Mouse (Mus musculus) lung, postnatal 4 days (tissue): ENCODE data around the gene E330009J07Rik.

Source experiments
- DNase-seq, 2 experiments: peaks; one replicate each; pipeline ENCODE4 v3.0.0; 2021

E330009J07Rik gene

DNA sequence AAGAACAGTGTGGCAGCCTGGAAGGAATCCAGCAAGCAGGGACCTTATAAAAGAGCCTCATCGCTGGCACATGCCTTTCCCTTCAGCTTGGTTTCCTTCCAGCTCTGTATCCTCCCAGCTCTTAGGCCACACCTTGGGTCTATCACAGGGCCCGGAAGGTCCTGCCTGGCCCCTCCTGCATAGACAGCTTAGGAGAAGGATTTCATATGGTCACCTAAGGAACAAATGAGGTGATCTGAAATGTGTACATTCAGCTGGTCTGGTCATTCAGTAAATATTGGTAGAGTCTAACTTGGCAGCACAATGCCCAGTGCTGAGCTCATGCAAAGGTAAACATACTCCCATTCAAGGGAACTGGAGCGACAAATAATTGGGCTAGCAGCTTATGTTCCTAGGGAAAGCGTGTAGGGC, 6.4 kb downstream of the E330009J07Rik start:
- peak; percentile 18 to 38 for DNase-seq

DNA sequence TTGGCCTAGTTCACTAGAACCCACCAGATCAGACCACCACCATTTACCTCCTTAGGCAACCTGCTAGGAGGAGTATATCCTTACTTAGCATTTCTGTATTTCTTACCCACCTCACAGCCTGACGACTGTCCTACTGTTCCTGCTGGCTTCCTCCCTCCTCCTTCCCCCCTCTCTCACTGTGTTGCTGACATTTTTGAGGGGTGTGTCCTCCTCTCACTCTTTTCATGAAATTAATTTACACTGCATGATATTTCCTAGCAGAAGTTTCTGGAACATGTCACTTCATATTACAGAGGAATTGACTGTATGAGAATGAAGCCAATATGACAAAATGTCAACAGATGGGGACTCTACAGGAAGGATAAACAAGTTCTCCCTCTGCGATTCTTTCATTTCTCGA, 7.2 kb downstream of the E330009J07Rik start:
- no peak for DNase-seq

DNA sequence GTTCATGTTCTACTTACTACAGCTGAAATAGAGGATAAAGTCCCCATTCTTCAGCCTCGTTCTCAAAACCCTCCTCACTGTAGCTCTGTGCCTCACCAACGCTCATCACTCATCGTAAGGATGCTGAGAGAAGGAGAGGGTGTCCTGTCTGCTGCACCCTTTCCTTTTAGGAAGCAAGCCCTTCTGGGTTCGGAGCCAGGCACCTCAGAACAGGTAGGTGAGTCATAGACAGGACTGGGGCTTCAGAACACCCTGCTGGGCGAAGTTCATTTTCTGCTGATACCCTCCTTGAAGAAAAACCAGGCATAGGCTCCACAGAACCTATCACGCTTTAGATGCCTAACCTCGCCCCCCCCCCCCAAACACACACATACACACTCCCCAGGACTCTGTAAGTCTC, 8.5 kb downstream of the E330009J07Rik start:
- DNase-seq = no peak

DNA sequence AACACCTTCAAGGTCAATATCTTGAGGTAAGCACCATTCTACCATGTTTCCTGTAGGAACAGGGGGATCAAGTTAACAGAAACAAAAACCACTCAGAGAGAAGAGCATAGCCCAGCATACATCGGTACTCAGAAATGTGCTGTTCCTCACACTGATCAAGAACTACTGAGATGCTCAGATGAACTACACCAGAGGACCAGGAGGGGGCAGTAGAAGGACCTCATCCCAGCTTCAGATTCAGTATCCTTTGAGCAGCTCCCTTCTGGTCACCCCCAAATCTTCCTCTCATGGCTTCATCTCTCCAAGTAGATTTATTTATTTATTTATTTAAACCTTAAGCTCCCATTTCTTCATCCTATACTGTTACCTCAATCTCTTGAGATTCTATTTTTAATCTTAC, 12.2 kb downstream of the E330009J07Rik start:
- DNase-seq = peak in 1 of 2 experiments; percentile 61

DNA sequence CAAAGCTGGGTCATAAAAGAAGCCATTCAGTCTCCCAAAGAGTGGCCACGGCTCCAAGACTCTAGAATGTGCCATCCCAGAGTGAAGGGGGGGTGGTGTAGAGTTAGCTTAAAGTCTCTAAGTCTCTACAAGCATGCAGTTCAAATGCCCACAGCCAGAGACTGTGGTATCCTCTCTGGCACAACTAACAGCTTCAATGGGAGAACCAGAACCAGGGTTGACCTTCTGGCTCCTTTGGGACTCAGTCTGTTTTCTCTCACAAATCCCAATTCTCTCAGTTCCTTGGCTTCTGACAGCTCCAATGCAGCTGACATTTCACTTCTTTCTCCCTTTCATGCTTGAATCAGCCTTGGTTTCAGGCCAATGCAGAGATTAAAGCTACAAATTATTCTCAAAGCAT, 12.9 kb downstream of the E330009J07Rik start:
- DNase-seq = no peak

DNA sequence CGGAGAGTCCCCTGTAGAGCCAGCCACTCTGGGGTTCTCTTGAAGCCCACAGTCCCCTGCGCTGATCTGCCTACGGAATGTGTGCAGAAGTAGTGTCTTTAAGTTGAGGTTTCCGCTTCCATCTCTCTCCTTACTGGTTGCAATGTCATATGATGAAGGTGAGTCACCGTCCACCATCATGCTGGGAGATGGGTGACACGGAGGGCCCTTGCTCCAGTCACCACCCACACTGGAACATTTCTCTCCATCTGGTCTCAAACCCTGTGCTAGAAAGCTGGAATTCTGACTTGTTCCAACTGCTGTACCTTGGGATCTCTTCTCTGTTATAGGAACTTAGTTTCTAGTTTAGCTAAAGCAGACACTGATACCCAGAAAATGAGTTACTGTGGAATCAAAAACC, 14.8 kb downstream of the E330009J07Rik start:
- no peak for DNase-seq

DNA sequence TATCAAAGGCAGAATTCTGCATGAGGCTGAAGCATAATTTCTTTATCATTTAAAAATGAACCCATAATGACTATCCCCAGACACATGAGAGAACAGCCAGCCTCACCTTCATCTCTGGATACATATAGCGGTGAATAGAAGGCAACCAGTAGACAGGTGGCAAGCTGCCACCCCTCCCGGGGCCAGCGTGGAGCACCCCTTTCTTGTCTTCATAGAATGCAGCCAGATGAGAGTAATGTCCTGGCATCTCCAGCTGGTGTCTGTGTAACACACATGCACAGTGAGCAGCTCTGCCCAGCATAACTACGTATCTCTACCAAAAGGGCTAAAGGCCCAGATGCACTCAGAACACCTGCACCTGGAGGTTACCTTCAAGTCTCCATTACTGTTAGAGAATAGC, 17.5 kb downstream of the E330009J07Rik start:
- DNase-seq = no peak

DNA sequence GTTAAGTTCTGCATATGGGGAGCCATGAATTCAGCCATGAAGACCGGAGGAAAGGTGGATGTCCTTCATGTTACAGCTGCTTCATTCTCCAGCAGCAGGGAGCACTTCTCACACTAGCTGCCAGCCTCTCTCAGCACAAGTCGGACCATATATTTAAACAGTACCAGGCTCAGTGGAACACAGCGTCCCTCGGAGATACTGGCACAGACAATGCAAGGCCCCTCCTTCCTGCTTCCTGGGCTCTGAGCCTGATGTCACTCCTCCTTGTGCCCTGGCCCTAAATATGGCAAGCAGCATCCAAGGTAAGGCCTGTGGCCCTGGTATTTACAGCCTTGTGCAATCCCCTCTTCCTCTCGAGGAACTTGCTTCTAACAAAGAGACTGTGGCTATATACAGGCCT, 20.1 kb downstream of the E330009J07Rik start:
- DNase-seq = no peak

DNA sequence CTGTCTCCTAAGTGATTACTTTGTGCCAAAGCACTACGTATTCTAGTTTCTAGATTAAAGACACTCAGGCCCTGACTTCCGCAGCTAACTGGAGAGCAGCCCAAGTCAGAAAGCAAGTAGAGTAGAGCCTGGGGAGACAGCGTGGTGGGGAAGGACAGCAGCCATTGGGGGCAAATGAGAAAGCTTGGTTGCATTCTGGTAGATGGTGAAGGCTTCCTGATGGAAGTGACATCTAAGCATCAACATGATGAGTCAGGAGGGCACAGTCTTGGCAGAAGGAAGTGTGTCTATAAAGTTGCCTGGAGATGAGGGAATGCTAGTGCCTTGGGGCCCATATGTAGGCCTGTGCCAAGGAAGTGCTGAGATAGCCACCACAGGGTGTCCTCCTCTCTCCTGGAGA, 22.4 kb downstream of the E330009J07Rik start:
- DNase-seq = no peak

DNA sequence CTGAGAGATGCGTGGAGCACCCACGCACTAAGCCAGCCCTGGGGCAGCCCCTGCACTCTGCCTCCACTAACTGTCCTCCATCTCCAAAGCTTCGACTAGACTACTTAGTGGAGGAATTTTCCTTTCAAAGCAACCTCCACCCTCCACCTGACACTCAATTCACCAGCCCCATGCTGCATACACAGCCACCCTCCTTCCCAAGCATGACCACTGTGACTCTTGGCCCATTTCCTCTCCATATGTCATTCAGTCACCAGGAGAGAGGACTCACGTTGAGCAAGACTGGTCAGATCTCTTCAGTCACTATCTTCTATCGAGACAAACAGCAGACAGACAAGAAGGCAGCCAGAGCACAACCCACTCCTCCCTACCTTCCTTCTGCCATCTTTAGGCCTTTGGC, 22.9 kb downstream of the E330009J07Rik start:
- DNase-seq = no peak

DNA sequence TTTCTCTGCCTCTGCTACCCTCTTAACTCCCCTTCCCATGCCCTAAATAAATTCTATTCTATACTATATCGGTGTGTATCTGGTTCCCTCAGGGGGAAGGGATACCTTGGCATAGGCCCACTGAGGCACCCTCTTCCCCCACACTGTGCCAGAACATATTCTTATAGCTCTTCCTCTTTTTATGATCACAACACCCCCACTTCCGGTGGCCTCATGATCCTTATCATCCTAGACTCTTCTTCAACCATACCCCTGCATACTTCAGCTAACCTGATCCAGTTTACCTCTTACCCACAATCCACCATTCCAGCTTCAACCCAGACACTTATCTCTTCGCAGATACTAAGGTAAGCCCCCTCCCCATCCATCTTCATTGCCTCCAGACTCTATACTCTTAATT, 24.9 kb downstream of the E330009J07Rik start:
- DNase-seq = no peak

DNA sequence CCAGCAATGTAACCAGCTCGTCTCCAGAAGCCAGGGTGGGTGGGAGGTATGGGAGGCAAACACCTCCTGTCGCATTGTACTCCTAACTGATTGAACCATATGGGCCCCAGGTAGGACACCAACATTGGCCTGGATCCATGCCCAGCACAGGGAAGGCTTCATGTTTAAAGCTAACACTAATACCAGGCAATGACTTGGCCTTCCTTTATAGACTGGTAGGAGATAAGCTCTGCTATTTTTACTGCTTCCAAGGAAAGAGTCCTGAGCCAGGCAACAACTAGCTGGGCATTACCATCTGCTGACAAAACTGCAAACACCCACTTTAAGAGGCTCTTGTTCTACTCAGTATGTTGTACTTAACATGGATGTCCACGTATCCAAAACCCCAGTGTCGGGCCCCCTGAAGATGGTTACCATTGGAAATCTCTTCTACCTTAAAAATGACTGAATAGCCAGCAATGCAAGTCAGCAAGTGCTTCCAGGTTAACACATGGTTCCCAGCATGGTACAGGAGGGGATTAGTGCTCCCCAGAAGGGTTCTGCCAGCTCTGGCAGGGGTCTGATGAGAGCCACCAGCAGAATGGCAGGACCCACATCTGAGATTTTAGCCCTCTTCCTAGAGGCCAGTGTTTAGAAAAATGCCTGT, 32.2 kb downstream of the E330009J07Rik start:
- DNase-seq = no peak

DNA sequence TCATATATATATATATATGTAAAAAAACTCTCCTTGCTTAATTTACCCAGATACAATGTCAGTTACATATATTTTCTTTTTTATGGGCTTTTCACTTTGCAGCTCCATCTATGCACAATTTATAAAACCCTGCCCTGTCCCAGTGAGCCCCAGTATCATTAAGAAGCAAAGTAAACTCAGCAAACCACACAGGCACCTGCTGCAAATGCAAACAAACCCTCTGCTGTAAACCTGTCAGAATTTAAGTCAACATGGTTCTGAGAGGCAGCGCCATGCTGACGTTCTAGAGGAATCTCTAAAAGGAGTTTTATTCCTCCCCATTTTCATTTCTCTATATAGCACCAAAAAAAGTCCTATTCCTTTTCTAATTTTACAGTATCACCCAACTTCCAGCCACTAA, 33.9 kb downstream of the E330009J07Rik start:
- no peak for DNase-seq

DNA sequence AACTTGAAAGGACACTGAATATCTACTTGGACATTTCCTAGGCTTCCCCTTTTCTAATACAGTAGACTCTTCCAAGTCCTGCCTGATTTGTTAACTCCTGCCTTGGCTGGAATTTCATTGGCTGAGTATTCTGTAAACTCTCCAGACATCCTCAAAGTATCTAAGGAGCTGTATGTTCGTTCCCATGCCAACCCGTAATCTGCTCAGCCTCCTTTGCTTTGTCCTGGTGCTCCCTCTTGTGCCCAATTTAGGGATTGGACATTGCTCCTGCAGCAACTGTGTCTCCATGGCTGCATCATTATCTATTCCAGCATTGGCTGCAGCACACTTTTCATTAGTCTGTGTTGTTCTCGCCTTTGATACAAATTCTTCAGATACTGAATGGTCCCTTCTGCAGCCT, 42.7 kb downstream of the E330009J07Rik start:
- peak; percentile 67 to 80 for DNase-seq

DNA sequence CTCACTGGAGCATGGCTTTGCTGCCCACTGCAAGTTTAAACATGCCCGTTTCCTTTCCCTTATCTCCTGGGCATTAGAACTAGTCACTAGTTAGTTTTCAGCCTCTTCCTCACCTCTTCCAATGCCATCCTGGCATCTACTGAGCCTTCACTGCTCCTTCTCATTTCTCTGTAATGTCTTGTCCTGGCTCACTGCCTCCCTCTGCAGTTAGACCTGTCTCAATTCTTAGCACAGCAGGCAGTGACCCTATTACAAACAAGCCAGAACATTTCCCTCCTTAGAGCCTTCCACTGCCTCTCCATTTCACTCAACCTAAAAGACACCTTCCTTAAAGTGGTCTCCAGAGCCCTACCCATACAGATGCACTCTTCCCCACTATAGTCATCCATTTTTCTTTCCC, 45.0 kb downstream of the E330009J07Rik start:
- no peak for DNase-seq

DNA sequence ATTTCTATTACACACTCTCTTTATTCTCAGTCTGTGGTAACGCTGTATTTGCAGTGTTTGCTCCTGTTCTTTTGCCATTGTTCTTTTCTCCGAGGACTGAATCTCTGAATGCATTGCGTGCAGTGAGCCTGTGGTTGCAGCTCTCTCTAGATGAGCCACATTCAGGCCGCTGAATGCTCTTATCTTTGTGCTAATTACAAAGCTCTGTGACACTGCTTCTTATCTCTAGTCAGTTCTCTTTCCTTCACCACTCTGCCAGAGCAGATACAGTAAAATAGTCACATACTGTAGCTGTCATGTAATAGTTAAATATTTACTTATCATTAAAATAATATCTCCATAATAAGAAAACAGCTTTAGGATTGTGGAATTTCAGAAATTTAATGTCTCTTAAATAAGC, 47.3 kb downstream of the E330009J07Rik start:
- DNase-seq = no peak

DNA sequence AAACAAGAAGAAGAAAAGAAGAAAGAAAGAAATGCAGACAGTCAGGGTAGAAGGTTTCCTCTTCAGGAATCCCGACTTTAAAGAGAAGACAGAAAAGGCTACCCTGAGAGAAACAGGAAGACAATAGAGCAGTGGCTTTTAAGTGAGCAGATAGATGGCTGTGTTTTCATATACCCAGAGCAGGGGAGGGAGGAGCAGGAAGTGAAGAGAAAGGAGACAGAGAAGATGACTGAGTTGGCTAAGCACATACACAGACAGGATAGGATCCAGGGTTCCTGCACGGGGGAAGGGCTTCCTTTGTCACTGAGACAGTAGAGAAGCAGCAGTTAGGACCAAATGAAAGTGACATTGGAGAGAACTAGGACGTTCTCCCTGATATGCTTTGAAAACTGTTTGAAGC, 50.3 kb downstream of the E330009J07Rik start:
- no peak for DNase-seq

DNA sequence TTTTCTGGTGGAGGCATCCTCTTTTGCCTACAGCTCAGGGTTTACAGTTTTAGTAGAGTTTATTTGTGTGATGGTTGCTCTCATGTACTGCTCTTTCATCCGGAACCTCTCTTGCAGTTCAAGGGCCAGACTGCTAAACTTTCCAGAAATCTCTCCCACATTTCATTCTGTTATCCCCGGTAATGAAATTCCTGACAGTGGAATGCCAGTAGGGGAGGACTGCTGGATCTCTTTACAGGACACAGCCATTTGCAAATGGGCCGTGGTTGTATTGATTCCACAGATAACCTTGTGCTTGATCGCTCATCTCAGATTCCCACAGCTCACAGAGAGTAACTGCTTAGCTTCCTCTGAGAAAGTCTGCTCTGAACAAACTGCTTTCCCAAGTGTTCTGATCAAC, 54.0 kb downstream of the E330009J07Rik start:
- no peak for DNase-seq

DNA sequence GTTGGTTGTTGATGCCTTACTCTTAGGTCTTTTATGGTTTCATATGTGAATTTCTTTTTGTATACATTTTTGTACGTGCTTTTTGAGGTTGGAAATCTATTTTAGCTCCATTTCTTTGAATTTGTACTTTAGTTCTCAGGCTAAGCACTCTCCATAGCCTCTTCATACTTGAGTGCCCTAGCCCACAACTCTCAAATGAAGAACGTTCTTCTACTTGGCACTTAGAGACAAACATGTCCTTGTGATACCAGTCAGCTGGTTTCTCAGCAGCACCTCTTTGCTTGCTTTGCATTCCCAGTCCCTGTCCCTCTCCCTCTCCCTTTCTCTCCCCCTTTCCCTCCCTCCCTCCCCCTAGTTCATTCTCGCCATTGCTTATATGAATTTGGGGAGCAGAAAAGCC, 55.8 kb downstream of the E330009J07Rik start:
- DNase-seq = no peak

DNA sequence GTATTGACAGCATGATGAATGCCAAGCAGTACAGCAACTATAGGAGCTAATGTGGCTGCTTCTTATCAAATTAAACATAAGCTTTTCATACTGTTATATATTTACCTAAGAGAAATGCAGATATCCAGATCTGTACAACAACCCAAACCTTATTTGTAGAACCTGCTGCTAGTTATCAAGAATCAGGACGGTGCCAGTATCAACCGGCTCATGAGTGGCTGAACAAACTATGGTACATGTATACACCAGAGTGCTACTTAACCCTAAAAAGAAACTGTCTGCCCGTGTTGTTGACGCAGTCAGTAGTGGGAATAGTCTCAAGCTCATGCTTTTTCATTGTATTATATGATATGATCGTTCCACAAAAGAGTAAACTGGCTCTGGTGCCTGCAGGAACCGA, 64.9 kb downstream of the E330009J07Rik start:
- DNase-seq = no peak

DNA sequence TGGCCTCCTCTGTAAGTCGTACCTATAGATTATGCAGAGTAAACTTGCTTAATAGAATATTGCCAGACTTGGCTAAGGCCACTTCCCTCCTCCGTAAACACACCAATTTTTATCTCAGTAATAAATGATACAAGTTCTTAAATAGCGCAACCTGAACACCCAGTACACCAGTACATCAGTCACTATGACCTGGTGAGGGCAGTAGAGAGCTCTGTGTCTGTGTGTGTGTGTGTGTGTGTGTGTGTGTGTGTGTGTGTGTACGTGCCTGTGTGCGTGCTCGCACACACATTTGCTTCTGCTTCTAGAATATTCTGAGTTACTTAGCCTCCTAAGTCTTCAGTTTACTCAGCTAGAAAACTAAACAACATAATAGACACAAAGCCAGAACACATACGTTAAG, 82.6 kb downstream of the E330009J07Rik start:
- DNase-seq = no peak
